Mouse (Mus musculus): Measurements from ENCODE around the gene Fam169b.
A peak's percentile ranks its signal among the peaks of the same experiment; 100 is the strongest.

Gene Fam169b

GRCm38 (mm10) chr7:68273515-68273914 is at the start of gene Fam169b:
Fam169b (plus strand) TSS chr7:68273839.
- DNase-seq: no peak

- DNase-seq: peak in 1 of 2 experiments; percentile 11
These were observed 49.6 kb upstream of the Fam169b start for GRCm38 (mm10) chr7:68224006-68224405.

GRCm38 (mm10) chr7:68225427-68226054 is 48.1 kb upstream of the Fam169b start:
- DNase-seq: peak in 1 of 2 experiments; percentile 37

- no peak for DNase-seq
These were observed 46.6 kb upstream of the Fam169b start for GRCm38 (mm10) chr7:68227021-68227420.

- DNase-seq: no peak
These were observed 46.0 kb upstream of the Fam169b start for GRCm38 (mm10) chr7:68227621-68228020.

GRCm38 (mm10) chr7:68228491-68228890 is 45.1 kb upstream of the Fam169b start:
- no peak for DNase-seq

GRCm38 (mm10) chr7:68230831-68231230 is 42.8 kb upstream of the Fam169b start:
- DNase-seq: peak in 1 of 2 experiments; percentile 19

GRCm38 (mm10) chr7:68232521-68232920 is 41.1 kb upstream of the Fam169b start:
- DNase-seq: peak in 1 of 2 experiments; percentile 29

GRCm38 (mm10) chr7:68233619-68234223 is 39.9 kb upstream of the Fam169b start:
- peak; percentile 79 to 83 for DNase-seq

- DNase-seq: peak; percentile 32 to 51
These were observed 36.8 kb upstream of the Fam169b start for GRCm38 (mm10) chr7:68236817-68237216.

GRCm38 (mm10) chr7:68239220-68239827 is 34.3 kb upstream of the Fam169b start:
- no peak for DNase-seq

- DNase-seq: peak; percentile 31 to 63
These were observed 32.4 kb upstream of the Fam169b start for GRCm38 (mm10) chr7:68241205-68241604.

GRCm38 (mm10) chr7:68245681-68246080 is 28.0 kb upstream of the Fam169b start:
- no peak for DNase-seq

- no peak for DNase-seq
These were observed 27.4 kb upstream of the Fam169b start for GRCm38 (mm10) chr7:68246249-68246648.

- no peak for DNase-seq
These were observed 23.2 kb upstream of the Fam169b start for GRCm38 (mm10) chr7:68250411-68250810.

- no peak for DNase-seq
These were observed 22.7 kb upstream of the Fam169b start for GRCm38 (mm10) chr7:68250902-68251301.

GRCm38 (mm10) chr7:68257767-68258166 is 15.9 kb upstream of the Fam169b start:
- DNase-seq: peak in 1 of 2 experiments; percentile 15

GRCm38 (mm10) chr7:68258326-68259150 is 15.1 kb upstream of the Fam169b start:
- no peak for DNase-seq

GRCm38 (mm10) chr7:68259523-68260081 is 14.0 kb upstream of the Fam169b start:
- DNase-seq: no peak

- DNase-seq: no peak
These were observed 10.9 kb upstream of the Fam169b start for GRCm38 (mm10) chr7:68262612-68263200.

- no peak for DNase-seq
These were observed 10.2 kb upstream of the Fam169b start for GRCm38 (mm10) chr7:68263346-68264027.

GRCm38 (mm10) chr7:68264028-68264453 is 9.6 kb upstream of the Fam169b start, which contains the start of gene Pgpep1l:
Pgpep1l (minus strand) TSS chr7:68264233.
- peak; percentile 77 to 89 for DNase-seq

Data from kidney, postnatal 25 days (tissue).